Mouse (Mus musculus) intestine, embryonic 16.5 days (tissue): ENCODE measurements around the gene Alk. TPM values are rescaled to one million over a fixed set of nuclear protein-coding genes. Genes with fewer than 3 reads are reported as not detected.
A peak's percentile ranks its signal among the peaks of the same experiment; 100 is the strongest.

Experiments
- ATAC-seq: fragments of 200-750 bp; cut with Nextera tagmentation; 2 replicates; pipeline ENCODE4 v1.8.0; 2017; ENCODE audit warnings: moderate TSS enrichment, moderate library complexity
- H3K27ac ChIP-seq: fragments of 300-500 bp; sonication (generic); 2 replicates; pipeline ENCODE4 v1.5.1; 2014; ENCODE audit warnings: mild to moderate bottlenecking, low read length
- H3K27me3 ChIP-seq: fragments of 300-500 bp; sonication (generic); replicated peaks from 2 replicates; pipeline ENCODE4 v1.6.1; 2014; ENCODE audit warnings: low read length, control low read depth, mixed read lengths; ENCODE audit not compliant: control insufficient read depth, insufficient read depth
- H3K36me3 ChIP-seq: fragments of 300-500 bp; sonication (generic); 2 replicates; pipeline ENCODE4 v1.6.1; 2014; ENCODE audit warnings: low read length, control low read depth; ENCODE audit not compliant: control insufficient read depth, insufficient read depth
- H3K4me1 ChIP-seq: fragments of 300-500 bp; sonication (generic); 2 replicates; pipeline ENCODE4 v1.6.1; 2014; ENCODE audit warnings: low read length, control low read depth, mixed read lengths; ENCODE audit not compliant: control insufficient read depth, insufficient read depth
- H3K4me2 ChIP-seq: fragments of 300-500 bp; sonication (generic); 2 replicates; pipeline ENCODE4 v1.6.1; 2014; ENCODE audit warnings: low read depth, low read length, control low read depth
- H3K4me3 ChIP-seq: fragments of 300-500 bp; sonication (generic); 2 replicates; pipeline ENCODE4 v1.5.1; 2014; ENCODE audit warnings: mild to moderate bottlenecking, low read length
- H3K9ac ChIP-seq: fragments of 300-500 bp; sonication (generic); 2 replicates; pipeline ENCODE4 v1.6.1; 2014; ENCODE audit warnings: low read depth, low read length
- H3K9me3 ChIP-seq: fragments of 300-500 bp; sonication (generic); 2 replicates; pipeline ENCODE4 v1.6.1; 2016; ENCODE audit warnings: low read length, control low read depth; ENCODE audit not compliant: control insufficient read depth
- WGBS: fragments of 180-500 bp; shearing (Covaris S2); extraction: QIAGEN DNeasy Blood & Tissue Kit; methylation state at CpG from one replicate; pipeline ENCODE4 v1.1.7; 2014; 5-methylcytosine and 5-hydroxymethylcytosine counted together
- polyA plus RNA-seq: library from polyadenylated mRNA; unstranded; fragments of >200 nt; fragmentation: Nextera tagmentation; extraction: Ambion mirVana; gene quantifications from 2 replicates; pipeline ENCODE4 v1.2.1, GENCODE M21; 2015

Alk gene
- polyA plus RNA-seq, 1 experiment from 2014 or later = 0.75 TPM

GRCm38 (mm10) chr17:72368991-72369390 is 235.4 kb downstream of the Alk start:
- Histone ChIP-seq H3K9ac (no peak overlapping the region), H3K36me3 (no peaks in the 10 kb centered on the region), H3K4me3 (no peak overlapping the region), H3K27me3 (no peaks in the 10 kb centered on the region), H3K27ac (no peak overlapping the region), H3K9me3 (no peaks in the 10 kb centered on the region), H3K4me1 (no peaks in the 10 kb centered on the region), H3K4me2 (no peak overlapping the region)
- 73% methylated on average over 4 of the region's 4 CpGs for WGBS
- ATAC-seq = no peak

- Histone ChIP-seq H3K9ac (no peak overlapping the region), H3K4me3 (no peak overlapping the region), H3K4me2 (no peak overlapping the region), H3K4me1 (no peaks in the 10 kb centered on the region), H3K27me3 (no peaks in the 10 kb centered on the region), H3K27ac (no peak overlapping the region), H3K36me3 (no peaks in the 10 kb centered on the region), H3K9me3 (no peaks in the 10 kb centered on the region)
- WGBS = 77% methylated on average over 10 of the region's 10 CpGs
- ATAC-seq = no peak
These were observed 241.5 kb downstream of the Alk start for GRCm38 (mm10) chr17:72362811-72363496.

- no peaks in the 10 kb centered on the region for H3K36me3 ChIP-seq
- H3K4me3 ChIP-seq = no peak overlapping the region
- no peak overlapping the region for H3K27ac ChIP-seq
- no peak for ATAC-seq
- 69% methylated on average over 4 of the region's 4 CpGs for WGBS
- no peaks in the 10 kb centered on the region for H3K9me3 ChIP-seq
- H3K9ac ChIP-seq = no peak overlapping the region
- H3K4me2 ChIP-seq = no peak overlapping the region
- H3K4me1 ChIP-seq = no peaks in the 10 kb centered on the region
- no peaks in the 10 kb centered on the region for H3K27me3 ChIP-seq
These were observed 242.5 kb downstream of the Alk start for GRCm38 (mm10) chr17:72361961-72362360.

GRCm38 (mm10) chr17:72356759-72357302 is 247.6 kb downstream of the Alk start:
- Histone ChIP-seq H3K9ac (no peak overlapping the region), H3K27ac (no peak overlapping the region)
- 51% methylated on average over 5 of the region's 5 CpGs for WGBS

DNA sequence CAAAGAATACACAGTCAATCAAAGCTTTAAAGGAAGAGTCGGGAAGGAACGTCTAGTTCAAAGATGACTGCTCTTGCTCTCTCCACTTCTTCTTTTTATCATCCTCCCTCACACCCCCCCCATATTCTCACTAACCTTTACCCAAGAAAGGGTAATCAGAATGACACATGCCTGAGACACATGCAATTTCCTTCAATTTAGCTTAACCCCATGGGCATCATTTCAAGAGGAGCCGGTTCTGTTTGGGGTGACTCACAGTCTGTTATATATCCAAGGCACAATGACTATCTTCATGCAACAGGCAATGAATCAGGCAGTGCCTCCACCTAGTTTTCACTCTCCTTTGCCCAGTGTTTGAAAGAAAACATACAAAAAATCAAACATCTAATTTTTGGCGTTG is 265.0 kb downstream of the Alk start:
- H3K4me2 ChIP-seq = no peak overlapping the region
- H3K4me1 ChIP-seq = no peaks in the 10 kb centered on the region
- no peaks in the 10 kb centered on the region for H3K9me3 ChIP-seq
- no peak for ATAC-seq
- no peaks in the 10 kb centered on the region for H3K27me3 ChIP-seq
- no peak overlapping the region for H3K4me3 ChIP-seq
- no peak overlapping the region for H3K9ac ChIP-seq
- H3K27ac ChIP-seq = no peak overlapping the region
- WGBS = 90% methylated on average over 4 of the region's 4 CpGs
- no peaks in the 10 kb centered on the region for H3K36me3 ChIP-seq

More at GRCm38 (mm10) chr17:72356759-72357302, 247.6 kb downstream of the Alk start:
- Histone ChIP-seq H3K27me3 (no peaks in the 10 kb centered on the region), H3K4me2 (no peak overlapping the region), H3K4me3 (no peak overlapping the region), H3K36me3 (no peaks in the 10 kb centered on the region), H3K9me3 (no peaks in the 10 kb centered on the region), H3K4me1 (no peaks in the 10 kb centered on the region)
- peak; percentile 44; the same call in 1 of the 2 replicates for ATAC-seq

- ATAC-seq = no peak
- H3K4me1 ChIP-seq = no peaks in the 10 kb centered on the region
- H3K27ac ChIP-seq = no peak overlapping the region
- no peak overlapping the region for H3K9ac ChIP-seq
- no peak overlapping the region for H3K4me3 ChIP-seq
- WGBS = 60% methylated on average over 4 of the region's 4 CpGs
- H3K9me3 ChIP-seq = no peaks in the 10 kb centered on the region
- no peaks in the 10 kb centered on the region for H3K27me3 ChIP-seq
- H3K36me3 ChIP-seq = no peaks in the 10 kb centered on the region
- H3K4me2 ChIP-seq = no peak overlapping the region
These were observed 271.5 kb downstream of the Alk start for GRCm38 (mm10) chr17:72332909-72333308.

GRCm38 (mm10) chr17:72325941-72326340 is 278.5 kb downstream of the Alk start:
- 88% methylated on average over 4 of the region's 4 CpGs for WGBS
- H3K27ac ChIP-seq = no peak overlapping the region
- no peaks in the 10 kb centered on the region for H3K36me3 ChIP-seq
- no peaks in the 10 kb centered on the region for H3K9me3 ChIP-seq
- H3K4me2 ChIP-seq = no peak overlapping the region
- ATAC-seq = no peak
- H3K4me1 ChIP-seq = no peaks in the 10 kb centered on the region
- H3K9ac ChIP-seq = no peak overlapping the region
- H3K27me3 ChIP-seq = no peaks in the 10 kb centered on the region
- H3K4me3 ChIP-seq = no peak overlapping the region

- Histone ChIP-seq H3K9ac (no peak overlapping the region), H3K9me3 (no peaks in the 10 kb centered on the region; the same call in 1 of the 2 replicates), H3K27ac (no peak overlapping the region), H3K4me3 (no peak overlapping the region), H3K4me2 (no peak overlapping the region), H3K4me1 (no peaks in the 10 kb centered on the region), H3K36me3 (no peaks in the 10 kb centered on the region), H3K27me3 (no peaks in the 10 kb centered on the region)
- no peak for ATAC-seq
These were observed 284.9 kb downstream of the Alk start for GRCm38 (mm10) chr17:72319576-72319975.

- Histone ChIP-seq H3K9me3 (no peaks in the 10 kb centered on the region), H3K9ac (no peak overlapping the region), H3K36me3 (no peaks in the 10 kb centered on the region), H3K4me1 (no peaks in the 10 kb centered on the region), H3K27ac (no peak overlapping the region), H3K4me3 (no peak overlapping the region), H3K27me3 (no peaks in the 10 kb centered on the region), H3K4me2 (no peak overlapping the region)
- no peak for ATAC-seq
- whole genome bisulfite sequencing = 86% methylated on average over 5 of the region's 5 CpGs
These were observed 304.8 kb downstream of the Alk start for GRCm38 (mm10) chr17:72299651-72300050.

GRCm38 (mm10) chr17:72296349-72296748 is 308.1 kb downstream of the Alk start:
- no peak for ATAC-seq
- Histone ChIP-seq H3K4me3 (no peak overlapping the region), H3K27me3 (no peaks in the 10 kb centered on the region), H3K27ac (no peak overlapping the region), H3K9ac (no peak overlapping the region), H3K4me1 (no peaks in the 10 kb centered on the region), H3K9me3 (no peaks in the 10 kb centered on the region), H3K36me3 (no peaks in the 10 kb centered on the region), H3K4me2 (no peak overlapping the region)
- WGBS = 81% methylated on average over 1 of the region's 1 CpGs
